Mouse (Mus musculus) naive thymus-derived CD4-positive, alpha-beta T cell, adult 2 months (primary cell): ENCODE measurements around the gene Cklf.
"Not testable (repeated sequence)": the region's sequence is repeated elsewhere in the genome, so short reads cannot be mapped to it uniquely, and the experiment has no call there.

Source experiments
- DNase-seq: peaks from one replicate; pipeline ENCODE4 v3.0.0-alpha.2; 2011; ENCODE audit warnings: low read depth

Cklf gene

GRCm38 (mm10) chr8:104250439-104251367 lies at the start of gene Cklf:
Cklf (plus strand) TSS chr8:104250861.
- peak; percentile 91 for DNase-seq

GRCm38 (mm10) chr8:104201622-104202021 lies 49.0 kb upstream of the Cklf start:
- no peak for DNase-seq

- DNase-seq, result no peak
These were observed 48.3 kb upstream of the Cklf start for GRCm38 (mm10) chr8:104202320-104202719.

- DNase-seq, result no peak
These were observed 45.4 kb upstream of the Cklf start for GRCm38 (mm10) chr8:104205292-104205691.

GRCm38 (mm10) chr8:104217601-104218000 lies 33.1 kb upstream of the Cklf start:
- no peak for DNase-seq

- peak; percentile 82 for DNase-seq
These were observed 31.6 kb upstream of the Cklf start for GRCm38 (mm10) chr8:104219079-104219478.

GRCm38 (mm10) chr8:104219806-104220205 lies 30.9 kb upstream of the Cklf start:
- peak; percentile 79 for DNase-seq

- DNase-seq, result no peak
These were observed 23.6 kb upstream of the Cklf start for GRCm38 (mm10) chr8:104227048-104227447.

- DNase-seq, result no peak
These were observed 20.3 kb upstream of the Cklf start for GRCm38 (mm10) chr8:104230377-104230776.

GRCm38 (mm10) chr8:104232039-104232438 lies 18.6 kb upstream of the Cklf start:
- no peak for DNase-seq

- no peak for DNase-seq
These were observed 17.7 kb upstream of the Cklf start for GRCm38 (mm10) chr8:104232919-104233318.

- DNase-seq, result no peak
These were observed 16.1 kb upstream of the Cklf start for GRCm38 (mm10) chr8:104234573-104234972.

GRCm38 (mm10) chr8:104239418-104239861 lies 11.2 kb upstream of the Cklf start:
- DNase-seq, result peak; percentile 82

- DNase-seq, result no peak
These were observed 8.5 kb upstream of the Cklf start for GRCm38 (mm10) chr8:104242038-104242644.

GRCm38 (mm10) chr8:104246621-104247020 lies 4.0 kb upstream of the Cklf start:
- no peak for DNase-seq

GRCm38 (mm10) chr8:104247054-104247907 lies 3.4 kb upstream of the Cklf start:
- peak; percentile 81 for DNase-seq

- peak; percentile 70 for DNase-seq
These were observed 2.8 kb upstream of the Cklf start for GRCm38 (mm10) chr8:104247908-104248275.

GRCm38 (mm10) chr8:104248276-104248675 lies 2.4 kb upstream of the Cklf start, which contains the start of gene Tk2:
Tk2 (minus strand) TSS chr8:104248558.
- DNase-seq, result peak; percentile 87

GRCm38 (mm10) chr8:104249442-104249996 lies 1.1 kb upstream of the Cklf start:
- no peak for DNase-seq

GRCm38 (mm10) chr8:104251461-104251860 lies 800 bp downstream of the Cklf start:
- DNase-seq, result no peak

GRCm38 (mm10) chr8:104253016-104253415 lies 2.4 kb downstream of the Cklf start:
- peak; percentile 80 for DNase-seq

GRCm38 (mm10) chr8:104261802-104262201 lies 11.1 kb downstream of the Cklf start:
- DNase-seq, result not testable (repeated sequence)
